Mouse (Mus musculus): ENCODE data around the gene Lat2.
A peak's percentile ranks its signal among the peaks of the same experiment; 100 is the strongest.

DNA sequence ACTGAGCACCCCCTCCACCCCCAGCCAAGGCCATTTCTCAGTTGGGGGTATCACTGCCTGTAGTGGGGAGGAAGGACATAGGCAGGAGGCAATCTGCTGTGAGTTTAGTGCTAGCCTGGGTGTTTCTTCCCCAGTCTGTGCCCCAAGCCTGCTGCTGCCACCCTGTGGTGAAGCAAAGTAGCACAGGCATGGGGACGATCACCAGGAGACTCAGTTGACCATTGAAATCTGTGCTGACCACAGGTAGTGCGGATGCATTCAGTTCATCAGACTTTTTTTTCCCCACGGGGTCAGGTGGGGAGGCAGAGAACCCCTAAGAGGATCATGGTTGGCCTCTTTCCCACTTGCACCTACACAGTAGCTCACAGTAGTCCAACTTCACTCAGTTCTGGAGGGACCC is 2.2 kb upstream of the Lat2 start:
- TF ChIP-seq ZNF384 (IDR thresholded peaks at IDR 0.05; ENCODE audit: low read depth, low read length) (no peak), ZC3H11A (IDR thresholded peaks at IDR 0.05; ENCODE audit: borderline replicate concordance, low read depth, low read length) (peak; percentile 22; the same call in 1 of the 2 replicates), HCFC1 (IDR thresholded peaks at IDR 0.05; ENCODE audit: borderline replicate concordance, insufficient read depth, low read length) (no peak)

All from ES-E14 (cell line).